Mouse (Mus musculus): ENCODE measurements around the gene Ptgir.

The Ptgir gene

DNA sequence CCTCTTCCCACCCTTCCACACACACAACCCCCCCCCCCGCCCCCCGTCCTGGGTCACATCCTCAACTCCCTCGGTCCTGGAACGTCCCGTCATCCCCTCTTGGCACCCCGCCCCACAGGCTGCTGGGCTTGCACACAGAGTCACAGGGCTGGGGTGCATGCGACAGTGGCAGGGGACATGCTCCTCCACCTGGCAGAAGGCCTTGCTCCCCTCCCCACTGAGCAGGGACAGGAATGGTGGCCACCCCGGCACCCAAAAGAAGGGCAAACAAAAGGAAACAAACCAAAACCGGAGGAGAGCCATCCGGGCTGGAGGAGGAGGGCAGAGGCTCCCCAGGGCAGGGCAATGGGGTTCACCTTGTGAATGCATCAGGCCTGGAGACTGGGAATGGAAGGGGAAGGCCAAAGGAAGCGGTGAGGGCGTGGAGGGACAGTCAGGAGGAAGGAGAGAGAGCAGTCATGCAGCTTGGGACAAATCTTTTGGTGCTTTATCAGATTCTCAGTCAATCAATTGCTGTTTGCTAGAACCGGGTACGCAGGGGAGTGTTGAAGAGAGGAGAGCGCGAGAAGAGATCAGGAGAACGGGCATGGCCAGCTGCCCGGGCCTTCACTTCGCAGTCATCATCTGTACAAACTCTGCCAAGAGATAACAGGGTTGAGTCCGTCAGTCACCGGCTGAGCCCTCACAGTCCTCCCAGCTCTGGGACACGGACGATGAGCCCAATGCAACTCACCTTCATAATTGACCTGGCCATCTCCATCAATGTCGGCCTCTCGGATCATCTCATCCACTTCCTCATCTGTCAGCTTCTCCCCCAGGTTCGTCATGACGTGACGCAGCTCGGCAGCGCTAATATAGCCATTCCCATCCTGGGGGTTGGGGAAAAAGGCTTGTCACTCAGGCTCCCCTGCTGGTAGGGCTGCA, 10.3 kb downstream of the Ptgir start:
- in situ Hi-C loops (cut with MboI), result no loop called here

DNA sequence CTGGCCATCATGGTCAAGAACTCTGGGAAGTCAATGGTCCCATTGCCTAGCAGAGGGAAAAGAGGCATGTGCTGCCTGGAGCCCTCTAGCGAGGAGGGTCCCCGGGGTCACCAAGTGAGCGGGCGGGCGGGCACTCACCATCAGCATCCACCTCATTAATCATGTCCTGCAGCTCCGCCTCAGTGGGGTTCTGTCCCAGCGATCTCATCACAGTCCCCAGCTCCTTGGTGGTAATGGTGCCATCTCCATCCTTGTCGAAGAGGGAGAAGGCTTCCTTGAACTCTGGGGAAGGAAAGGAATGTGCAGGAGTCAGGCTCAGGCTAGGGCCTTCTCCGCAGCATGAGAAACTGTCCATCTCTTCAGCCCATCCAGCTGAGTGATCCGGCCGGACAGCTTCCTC, 11.2 kb downstream of the Ptgir start:
- in situ Hi-C loops (cut with MboI), result no loop called here

DNA sequence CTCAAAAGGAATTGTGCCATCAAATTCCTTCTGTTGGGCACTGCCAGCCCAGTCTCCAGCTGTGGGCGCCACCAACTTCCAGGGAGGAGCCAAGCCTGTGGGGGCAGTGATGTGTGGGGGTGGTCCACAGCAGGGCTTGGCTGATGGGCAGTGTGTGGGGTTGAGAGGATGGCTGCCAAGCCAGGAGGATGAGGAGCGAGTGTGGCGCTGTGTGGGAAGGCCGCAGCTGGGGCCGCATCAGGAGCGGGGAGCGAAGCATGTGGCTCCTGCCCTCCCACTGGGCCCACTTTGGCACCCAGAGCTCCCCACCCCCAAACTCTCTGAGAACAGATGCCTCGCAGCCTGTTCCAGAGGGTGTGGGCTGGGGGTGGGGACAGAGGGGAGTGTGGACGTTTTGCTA, 11.7 kb downstream of the Ptgir start:
- in situ Hi-C loops (cut with MboI), result no loop called here

DNA sequence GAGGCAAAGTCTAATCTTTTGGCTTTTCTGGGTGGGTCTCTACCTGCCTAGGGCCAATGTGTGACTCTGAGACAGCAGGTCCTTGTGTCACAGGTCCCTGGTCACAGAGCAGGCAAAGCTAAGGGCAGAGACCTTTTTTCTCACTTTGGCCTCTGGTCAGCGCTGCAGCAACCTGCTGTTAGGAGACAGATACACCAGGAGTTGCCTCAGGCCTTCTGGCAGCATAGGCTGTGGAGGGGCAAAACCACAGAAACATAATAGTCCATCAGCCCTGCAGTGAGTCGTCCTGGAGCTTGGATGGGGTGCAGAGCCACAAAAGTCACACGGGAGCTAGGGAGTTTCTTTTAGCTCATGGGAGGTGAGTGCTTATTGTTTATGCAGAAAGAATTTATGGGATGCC, 12.4 kb downstream of the Ptgir start:
- in situ Hi-C loops (cut with MboI), result no loop called here

DNA sequence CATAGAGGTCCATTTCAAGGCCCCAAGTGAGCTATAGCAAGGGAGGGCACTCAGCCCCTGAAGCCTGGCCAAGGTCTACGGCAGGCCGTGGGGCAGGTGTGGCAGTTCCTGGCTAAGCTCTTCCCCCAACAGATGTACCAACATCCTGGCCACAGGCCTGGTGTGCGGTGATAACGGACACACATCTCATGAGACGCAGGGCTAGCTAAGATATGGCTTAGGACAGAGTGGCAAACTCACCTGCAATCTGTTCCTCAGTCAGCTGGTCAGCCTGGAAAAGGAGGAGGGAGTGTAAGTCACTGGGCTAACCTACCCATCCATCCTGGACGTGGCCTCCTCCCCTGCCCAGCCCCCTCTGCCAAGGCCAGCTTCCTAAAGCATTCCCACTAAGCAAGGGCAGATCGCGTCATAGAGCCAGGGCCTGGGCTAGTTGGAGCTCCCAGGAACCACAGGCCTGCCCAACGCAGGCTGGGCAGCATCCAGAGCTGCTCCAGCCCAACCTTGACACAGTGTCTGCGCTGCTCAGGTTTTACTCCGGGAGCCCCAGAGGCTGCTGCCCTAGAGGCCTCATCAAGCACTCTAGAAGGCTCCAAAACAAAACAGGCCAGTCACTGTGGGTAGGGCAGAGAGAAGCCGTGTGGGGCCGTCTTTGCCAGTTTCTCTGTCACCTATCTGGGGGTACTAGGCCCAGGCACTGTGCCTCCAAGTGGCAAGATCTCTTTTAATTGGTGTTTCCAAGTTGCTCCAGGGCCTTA, 13.3 kb downstream of the Ptgir start:
- in situ Hi-C loops (cut with MboI), result no loop called here

DNA sequence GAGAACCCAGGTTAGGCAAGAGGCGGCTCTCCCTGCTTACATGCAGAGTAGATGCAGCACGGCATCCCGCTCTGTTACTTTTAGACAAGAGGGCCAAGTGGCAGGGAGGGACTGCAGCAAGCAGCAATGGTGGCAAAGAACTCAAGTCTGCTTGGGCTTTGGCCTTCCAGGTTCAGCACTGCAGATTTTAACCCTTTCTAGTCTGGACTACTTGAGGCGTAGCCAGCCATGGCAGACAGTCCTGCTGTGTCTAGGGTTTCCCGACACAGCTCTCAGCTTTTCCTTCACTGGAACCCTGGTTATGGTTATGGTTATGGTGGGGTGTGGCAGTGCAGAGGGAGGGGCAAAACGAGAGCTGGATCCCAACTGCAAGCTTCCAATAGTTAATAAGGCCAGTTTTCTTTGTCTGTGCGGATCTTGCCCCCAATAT, 13.9 kb downstream of the Ptgir start:
- in situ Hi-C loops (cut with MboI), result no loop called here

DNA sequence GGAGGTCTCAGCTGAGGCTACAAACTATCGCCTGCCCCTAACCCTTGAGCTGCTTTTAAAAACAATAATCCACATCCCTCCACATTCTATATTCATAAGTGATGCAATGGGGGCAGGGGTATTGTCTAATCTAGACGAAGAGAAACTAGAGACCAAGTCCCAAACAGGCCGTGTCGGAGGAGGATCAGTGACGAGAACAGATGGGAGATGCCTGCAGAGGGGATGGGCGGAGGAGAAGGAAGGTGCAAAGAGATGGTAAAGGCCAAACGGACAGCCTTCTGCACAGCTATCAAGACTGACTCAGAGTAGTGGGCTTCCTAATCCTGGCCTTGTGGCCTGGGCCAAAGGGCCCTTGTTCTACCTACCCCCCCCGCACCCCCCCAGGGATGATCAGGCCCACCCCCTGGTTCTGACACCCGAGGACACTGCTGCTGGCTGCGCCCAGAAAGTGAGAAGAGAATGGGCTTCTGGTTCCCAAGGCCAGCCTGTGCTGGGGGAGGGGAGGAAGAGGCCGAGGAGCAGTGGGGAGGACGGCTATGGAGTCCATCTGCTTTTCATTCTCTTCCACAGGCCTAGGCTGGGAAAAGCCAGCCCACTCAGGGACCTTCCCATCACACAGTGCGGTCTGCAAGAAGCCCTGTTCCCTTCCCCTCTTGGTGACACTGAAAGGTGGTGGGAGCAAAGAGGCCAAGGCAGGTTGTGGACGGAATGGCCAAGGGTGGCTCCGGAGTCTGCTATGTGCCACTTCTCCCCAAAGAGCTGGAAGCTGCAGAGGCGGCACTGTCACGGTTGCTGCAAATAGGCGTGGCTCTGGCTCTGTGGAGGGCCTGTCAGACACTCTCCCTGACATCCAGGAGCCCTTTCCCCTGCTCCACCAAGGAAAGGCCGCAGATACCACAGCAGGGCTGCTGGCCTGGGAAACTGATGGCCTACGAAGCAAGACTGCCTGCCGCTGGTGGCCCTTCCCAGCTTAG, 14.8 kb downstream of the Ptgir start:
- in situ Hi-C loops (cut with MboI), result no loop called here

DNA sequence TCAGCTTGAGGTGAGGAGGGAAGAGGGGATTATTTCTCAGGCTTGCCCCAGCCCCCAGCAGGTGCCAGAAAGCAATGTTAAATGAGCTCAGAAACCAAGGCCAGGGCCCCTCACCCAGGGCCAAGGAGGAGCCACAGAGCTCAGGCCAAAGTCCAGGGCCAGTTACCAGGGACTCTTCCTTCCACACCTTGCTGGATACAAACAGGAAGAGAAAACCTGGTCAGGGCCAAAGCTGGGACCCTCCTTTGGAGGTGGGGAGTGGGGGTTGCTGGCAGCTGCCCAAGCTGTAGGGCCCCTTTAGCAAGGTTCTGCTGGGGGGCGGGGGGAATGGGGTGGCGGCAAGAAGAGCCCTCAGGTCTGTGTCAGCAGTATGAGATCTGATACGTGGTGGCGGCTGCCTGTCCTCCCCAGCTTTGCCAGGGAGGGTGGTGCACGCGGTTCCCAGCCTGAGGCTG, 15.6 kb downstream of the Ptgir start:
- in situ Hi-C loops (cut with MboI), result no loop called here

DNA sequence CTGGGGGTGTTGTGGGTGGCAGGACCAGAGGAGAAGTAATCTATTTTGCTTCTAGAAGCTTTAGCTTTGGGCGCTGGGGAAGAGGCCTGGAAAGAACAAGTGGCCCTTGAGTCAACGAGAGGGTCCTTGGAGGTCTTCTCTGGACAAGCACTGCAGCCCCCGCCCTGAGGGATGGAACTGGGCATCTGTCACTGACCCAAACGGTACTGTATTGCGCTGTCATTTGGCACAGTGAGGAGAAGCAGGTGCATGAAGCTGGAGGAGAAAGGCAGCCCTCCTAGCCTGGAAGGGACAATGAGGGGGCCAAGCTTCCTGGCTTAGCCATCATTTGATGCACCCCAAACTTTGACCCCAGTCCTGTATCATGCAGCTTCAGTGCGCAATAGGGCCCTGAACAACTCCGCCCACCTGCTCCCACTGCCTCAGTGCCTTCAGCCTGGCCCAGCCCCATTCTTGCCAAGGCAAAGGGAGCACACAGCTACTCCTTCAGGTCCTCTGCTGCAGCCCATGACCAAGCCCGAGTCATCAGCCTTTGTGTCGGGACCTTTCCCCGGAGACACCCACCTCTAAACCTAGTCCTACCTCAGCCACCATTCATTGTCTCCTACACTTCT, 16.2 kb downstream of the Ptgir start:
- in situ Hi-C loops (cut with MboI), result no loop called here

DNA sequence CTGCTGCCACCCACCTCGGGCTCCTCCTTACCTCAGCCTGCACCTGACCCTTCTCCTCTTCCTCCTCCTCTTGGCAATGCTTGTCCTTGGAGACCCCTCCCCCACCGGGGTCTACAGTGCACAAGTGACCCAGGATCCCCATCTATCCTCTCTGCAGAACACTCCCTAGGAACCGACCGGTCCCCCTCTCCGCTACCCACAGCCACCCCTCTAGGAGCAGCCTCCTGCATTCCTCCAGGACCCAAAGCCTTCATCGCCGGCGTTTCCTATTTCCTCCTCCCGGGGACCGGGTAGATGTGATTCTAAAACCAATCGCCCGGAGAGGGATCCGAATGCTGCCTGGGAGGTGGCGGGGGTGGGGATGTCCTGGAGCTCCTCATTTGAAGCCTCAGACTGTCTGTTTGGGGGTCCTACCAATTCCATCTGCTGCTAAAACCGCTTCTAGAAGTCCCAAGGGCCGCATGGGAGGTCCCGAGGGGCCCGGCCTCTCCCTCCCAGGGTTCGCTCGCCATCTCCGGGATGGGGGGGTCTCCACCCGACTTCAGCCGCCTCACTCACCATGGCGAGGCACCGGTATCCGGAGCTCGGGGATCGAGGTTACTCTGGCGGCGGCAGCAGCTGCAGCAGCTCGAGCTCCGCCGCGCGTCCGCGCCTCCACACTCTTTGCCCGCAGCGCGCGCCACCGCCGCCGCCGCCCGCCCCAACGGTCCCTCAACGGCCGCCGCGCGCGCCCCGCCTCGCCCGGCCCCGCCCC, 17.2 kb downstream of the Ptgir start:
- in situ Hi-C loops (cut with MboI), result no loop called here

DNA sequence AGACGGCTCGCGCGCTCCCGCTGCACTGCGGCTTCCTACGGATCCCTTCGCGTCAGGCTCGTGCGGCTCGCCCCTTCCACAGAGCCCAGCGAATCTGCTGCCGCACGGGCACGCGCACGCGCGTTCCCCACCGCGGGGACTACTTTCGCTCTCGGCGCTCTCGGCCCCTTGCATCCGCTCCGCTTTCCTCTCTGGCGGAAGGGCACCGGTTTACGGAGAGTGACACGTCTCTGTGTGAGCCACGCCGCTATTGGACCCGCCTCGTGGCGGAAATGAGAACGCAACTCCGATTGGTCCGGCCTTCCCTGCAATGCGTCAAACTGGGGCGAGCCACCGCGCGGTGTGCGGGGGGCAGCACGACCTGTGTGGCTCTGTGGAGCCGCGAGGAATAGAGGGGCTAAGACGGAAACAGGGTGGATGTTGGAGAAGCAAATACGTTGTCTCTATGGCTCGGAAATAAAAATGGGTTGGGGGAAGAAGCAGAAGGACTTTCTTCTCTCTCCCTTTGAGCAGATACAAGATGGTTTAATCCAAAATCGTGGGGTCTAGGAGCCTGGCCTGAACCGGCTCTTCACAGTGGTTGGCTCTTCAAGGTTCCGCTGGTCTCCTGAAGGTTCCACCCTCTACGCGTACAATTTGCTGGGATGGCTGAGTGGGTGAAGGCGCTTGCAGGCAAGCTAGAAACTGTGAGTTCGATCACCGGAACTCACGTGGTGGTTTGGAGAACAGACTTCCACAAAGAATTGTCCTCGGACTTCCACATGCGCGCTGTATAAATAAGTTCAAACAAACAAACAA, 17.9 kb downstream of the Ptgir start, which contains the start of gene Calm3:
Calm3 (minus strand) TSS at position 78 of the 798 bp plus-strand sequence.
- in situ Hi-C loops (cut with MboI), result no loop called here

DNA sequence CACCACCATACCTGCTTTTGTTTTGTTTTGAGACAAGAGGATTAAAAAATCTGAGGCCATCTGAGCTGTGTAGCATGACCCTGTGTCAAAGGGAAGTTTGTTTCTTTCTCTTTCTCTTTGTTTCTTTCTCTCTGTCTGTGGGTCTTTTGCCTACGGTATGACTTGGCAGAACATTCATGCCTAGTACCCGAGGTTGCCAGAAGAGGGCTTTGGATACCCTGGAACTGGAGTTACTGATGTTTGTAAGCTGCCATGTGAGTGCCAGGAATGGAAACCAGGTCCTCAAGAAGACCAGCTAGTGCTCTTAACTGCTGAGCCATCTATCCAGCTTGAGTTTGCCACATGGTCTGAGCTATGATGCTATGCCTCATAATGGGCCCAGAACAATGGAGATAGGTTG, 22.1 kb downstream of the Ptgir start:
- in situ Hi-C loops (cut with MboI), result no loop called here

DNA sequence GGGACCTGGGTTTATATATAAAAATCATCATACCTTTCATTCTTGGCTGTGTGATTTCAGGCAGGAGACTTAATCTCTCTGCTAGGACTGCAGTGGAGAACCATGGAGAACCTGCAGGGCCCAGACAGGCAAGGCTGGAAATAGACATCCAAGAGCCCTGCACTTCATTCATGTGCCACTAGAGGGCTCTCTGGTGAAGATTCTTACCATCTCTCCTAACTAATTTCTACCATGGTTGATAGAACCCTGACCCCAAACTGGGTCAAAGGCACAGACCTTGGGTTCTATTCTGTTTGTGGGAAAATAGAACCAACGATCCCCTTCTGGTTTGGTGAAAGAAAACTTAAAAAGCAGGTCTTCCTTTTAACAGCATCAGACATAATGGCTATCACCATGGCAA, 24.6 kb downstream of the Ptgir start:
- in situ Hi-C loops (cut with MboI), result loop anchor here (10.0 kb wide), 2 partner anchors 64 to 124 kb away; partner anchors contain the start of gene Ccdc8

DNA sequence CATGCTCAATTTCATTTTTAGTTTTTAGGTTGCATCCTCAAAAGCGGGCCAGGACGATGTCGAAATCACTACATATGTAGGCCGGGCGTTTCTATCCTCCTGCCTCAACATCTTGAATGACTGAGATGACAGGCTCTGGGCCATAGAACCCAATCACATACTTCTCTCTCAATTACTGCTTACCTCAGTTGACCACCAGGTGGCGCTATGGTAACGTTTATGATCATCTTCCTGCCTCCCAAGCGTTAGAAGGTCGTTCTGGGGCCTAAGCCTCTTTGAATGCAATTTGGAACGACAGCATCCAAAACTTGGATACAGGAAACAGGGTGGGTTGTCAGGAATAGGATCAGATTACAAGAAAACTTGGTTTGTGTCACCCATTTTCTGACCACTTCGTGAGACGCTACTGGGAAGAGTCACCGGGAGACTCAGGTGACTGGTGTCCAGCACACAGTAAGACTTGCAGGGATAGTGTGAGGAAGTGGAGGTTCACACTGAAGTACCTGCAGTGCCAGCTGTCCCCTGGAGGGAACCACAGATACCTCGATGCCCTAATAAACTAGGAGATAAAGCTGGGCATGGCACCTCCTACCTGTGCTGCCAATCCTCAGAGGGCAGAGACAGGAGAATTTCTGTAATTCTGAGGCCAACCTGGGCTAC, 25.8 kb downstream of the Ptgir start:
- in situ Hi-C loops (cut with MboI), result loop anchor here (10.0 kb wide), 2 partner anchors 63 to 123 kb away; partner anchors contain the start of gene Ccdc8

DNA sequence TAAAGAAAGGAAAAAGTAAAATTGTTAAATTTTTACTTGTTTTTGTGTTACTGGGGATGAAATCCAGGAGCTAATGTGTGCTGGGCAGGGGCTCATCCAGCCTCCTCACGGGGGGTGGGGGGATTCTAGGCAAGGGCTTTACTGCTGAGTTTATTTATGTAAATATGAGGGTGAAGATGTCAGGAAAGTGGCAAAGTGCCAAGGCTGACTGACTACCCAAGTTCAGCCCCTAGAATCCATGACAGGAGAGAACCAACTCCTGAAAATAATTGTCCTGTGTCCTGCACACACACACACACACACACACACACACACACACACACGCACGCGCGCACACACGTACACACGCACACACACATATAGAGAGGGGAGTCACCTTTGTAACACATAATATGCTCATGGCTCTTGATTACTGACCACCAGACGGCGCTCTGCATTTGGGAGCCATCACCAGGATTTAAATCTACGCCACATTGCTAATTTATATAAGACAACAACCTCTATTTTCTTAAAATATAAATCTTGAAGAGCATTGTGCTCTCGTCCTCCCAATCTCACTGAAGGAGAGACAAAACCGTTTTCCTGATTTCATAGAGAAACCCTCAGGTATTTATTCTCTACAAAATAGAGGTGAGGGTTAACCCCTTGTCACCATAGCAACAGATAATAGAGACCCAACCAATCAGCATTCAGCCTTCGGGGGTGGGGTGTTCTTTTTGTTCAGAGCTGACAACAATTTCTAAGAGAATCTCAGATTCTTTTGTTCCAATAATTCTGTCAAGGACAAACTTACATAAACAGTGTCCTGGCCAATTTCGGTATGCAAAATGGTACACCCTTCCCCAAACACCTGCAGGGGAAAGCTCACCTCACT, 26.7 kb downstream of the Ptgir start:
- in situ Hi-C loops (cut with MboI), result loop anchor here (10.0 kb wide), 2 partner anchors 62 to 122 kb away; partner anchors contain the start of gene Ccdc8

DNA sequence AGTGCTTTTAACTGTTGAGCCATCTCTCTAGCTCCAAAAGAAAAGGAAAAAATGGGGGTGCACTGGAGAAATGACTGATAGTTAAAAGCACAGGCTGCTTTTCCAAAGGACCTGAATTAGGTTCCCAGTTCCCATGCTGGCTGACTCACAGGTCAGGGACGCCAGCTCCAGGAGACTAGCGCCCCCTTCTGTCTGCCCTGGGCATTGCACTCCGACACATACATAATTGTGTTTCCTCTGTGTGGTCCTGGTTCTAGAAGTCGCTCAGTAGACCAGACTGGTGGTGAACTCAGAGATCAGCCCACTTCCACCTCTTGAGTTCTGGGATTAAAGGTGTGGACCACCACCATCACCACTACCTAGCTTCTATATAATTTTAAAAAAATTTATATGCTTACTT, 31.0 kb downstream of the Ptgir start:
- in situ Hi-C loops (cut with MboI), result loop anchor here (10.0 kb wide), 2 partner anchors 57 to 117 kb away; partner anchors contain the start of gene Ccdc8

DNA sequence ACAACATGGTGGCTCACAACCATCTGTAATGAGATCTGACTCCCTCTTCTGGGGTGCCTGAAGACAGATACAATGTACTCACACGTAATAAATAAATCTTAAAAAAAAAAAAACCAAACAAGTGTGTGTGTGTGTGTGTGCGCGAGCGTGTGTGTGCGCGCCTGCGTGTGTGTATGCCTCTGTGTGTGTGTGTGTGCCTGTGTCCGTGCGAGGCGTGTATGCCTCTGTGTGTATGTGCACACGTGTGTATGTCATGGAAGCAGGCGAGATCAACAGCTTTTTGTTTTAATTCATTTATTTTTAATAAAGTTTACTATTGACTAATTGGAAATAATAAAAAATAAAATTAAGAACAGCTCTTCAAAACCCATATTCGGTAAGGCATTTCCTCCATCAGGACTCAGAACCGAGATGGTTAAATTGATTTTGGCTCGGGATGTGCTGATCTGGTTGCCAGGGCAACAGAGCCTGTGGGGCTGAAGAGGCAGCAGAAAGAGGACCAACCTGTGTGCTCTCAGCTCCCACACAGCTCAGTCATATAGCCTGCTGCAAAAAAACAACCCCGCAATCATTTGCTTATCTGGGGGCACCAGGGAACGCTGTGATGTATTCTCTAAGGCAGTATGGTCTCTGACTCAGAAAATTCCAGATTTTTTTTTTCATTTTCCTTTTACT, 32.0 kb downstream of the Ptgir start:
- in situ Hi-C loops (cut with MboI), result loop anchor here (10.0 kb wide), 2 partner anchors 57 to 117 kb away; partner anchors contain the start of gene Ccdc8

Data from mature B cell (primary cell).